8 mouse cellular contexts compared by ENCODE assay signal in the genomic region with DNA sequence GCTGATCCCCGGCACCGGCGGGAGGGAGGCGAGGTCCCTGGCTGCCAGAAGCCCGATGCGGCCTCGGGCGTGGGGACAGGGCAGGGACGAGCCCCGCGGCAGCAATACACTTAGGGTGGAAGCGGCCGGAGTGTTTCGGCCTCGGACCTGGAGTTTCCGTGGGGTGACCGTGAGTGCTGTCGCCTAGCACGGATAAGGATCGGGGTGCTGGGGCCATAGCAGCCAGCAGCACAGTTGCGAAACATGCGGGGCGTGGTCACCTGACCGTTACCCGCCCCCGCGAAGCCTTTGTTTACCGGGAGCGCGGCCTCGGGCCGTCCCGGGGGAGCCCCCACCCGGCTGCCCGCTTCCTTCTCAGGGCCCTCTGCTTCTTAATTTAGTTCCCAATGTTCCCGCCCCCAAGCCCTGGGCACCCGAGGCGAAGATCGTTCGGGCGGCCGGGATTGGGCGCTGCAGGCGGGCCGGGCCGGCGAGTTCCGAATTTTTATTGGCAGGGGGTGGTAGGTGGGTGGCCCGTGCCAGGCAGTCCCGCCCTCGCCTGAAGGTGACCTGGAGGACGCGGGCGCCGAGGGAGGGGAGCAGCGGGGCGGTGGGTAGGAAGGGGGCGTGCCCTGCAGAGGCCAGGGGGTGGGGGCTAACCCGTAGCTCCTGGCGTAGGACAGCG. TPM values are rescaled to one million over a fixed set of nuclear protein-coding genes. Genes with fewer than 3 reads are reported as not detected.
DNase-seq lines count a peak whose midpoint lies in the region; ATAC-seq and TF ChIP-seq lines count a peak whose summit lies in the region.

No protein-coding gene starts in this region.

- WGBS in heart, embryonic 12.5 days: under 1% methylated on average over 61 of the region's 61 CpGs
- WGBS in kidney, postnatal 0 days: under 1% methylated on average over 61 of the region's 61 CpGs
- under 1% methylated on average over 61 of the region's 61 CpGs for WGBS in liver, embryonic 11.5 days
- under 1% methylated on average over 61 of the region's 61 CpGs for WGBS in stomach, embryonic 14.5 days

- peak overlapping the region; percentile 87 for H3K4me3 ChIP-seq in heart, embryonic 12.5 days
- peak overlapping the region; percentile 89 for H3K4me3 ChIP-seq in kidney, postnatal 0 days (replicated peaks; ENCODE audit: low read depth, low read length)
- H3K4me3 ChIP-seq in liver, embryonic 11.5 days (ENCODE audit: low read depth, low read length): peak overlapping the region; percentile 92
- peak overlapping the region; percentile 59 for H3K4me3 ChIP-seq in stomach, embryonic 14.5 days (ENCODE audit: low read depth, low read length)

- peak overlapping the region; percentile 99 for H3K27ac ChIP-seq in heart, embryonic 12.5 days (ENCODE audit: poor library complexity, severe bottlenecking)
- H3K27ac ChIP-seq in kidney, postnatal 0 days: peak overlapping the region; percentile 100
- H3K27ac ChIP-seq in liver, embryonic 11.5 days (ENCODE audit: low read depth, low read length): peak overlapping the region; percentile 92
- peak overlapping the region; percentile 90 for H3K27ac ChIP-seq in stomach, embryonic 14.5 days (ENCODE audit: low read length)

- peak overlapping the region; percentile 63 for H3K4me2 ChIP-seq in heart, embryonic 12.5 days
- peak overlapping the region; percentile 56 for H3K4me2 ChIP-seq in kidney, postnatal 0 days (ENCODE audit: low read length)
- H3K4me2 ChIP-seq in liver, embryonic 11.5 days: peak overlapping the region; percentile 87
- peak overlapping the region; percentile 43 for H3K4me2 ChIP-seq in stomach, embryonic 14.5 days (replicated peaks; ENCODE audit: low read depth, low read length)

- H3K27me3 ChIP-seq in heart, embryonic 12.5 days (replicated peaks): no peaks in the 10 kb centered on the region
- no peaks in the 10 kb centered on the region for H3K27me3 ChIP-seq in kidney, postnatal 0 days (ENCODE audit: insufficient read depth, low read length)
- no peaks in the 10 kb centered on the region for H3K27me3 ChIP-seq in liver, embryonic 11.5 days (replicated peaks; ENCODE audit: control insufficient read depth, insufficient read depth, low read length)
- no peaks in the 10 kb centered on the region for H3K27me3 ChIP-seq in stomach, embryonic 14.5 days (ENCODE audit: control insufficient read depth, insufficient read depth, low read length)

- no peak for TF ChIP-seq CTCF in kidney, postnatal 0 days (IDR thresholded peaks at IDR 0.05; ENCODE audit: low read depth)

- H3K4me1 ChIP-seq in heart, embryonic 12.5 days (replicated peaks): no peaks in the 10 kb centered on the region; the same call in 1 of the 2 replicates
- peaks cover 3% of the 10 kb centered on the region; the same call in 1 of the 2 replicates for H3K4me1 ChIP-seq in kidney, postnatal 0 days (replicated peaks; ENCODE audit: insufficient read depth, low read length)
- no peaks in the 10 kb centered on the region for H3K4me1 ChIP-seq in liver, embryonic 11.5 days (replicated peaks; ENCODE audit: control insufficient read depth, insufficient read depth, low read length)
- no peaks in the 10 kb centered on the region for H3K4me1 ChIP-seq in stomach, embryonic 14.5 days (ENCODE audit: control insufficient read depth, insufficient read depth, low read length)

- no peaks in the 10 kb centered on the region for H3K9me3 ChIP-seq in heart, embryonic 12.5 days (replicated peaks)
- H3K9me3 ChIP-seq in kidney, postnatal 0 days (replicated peaks; ENCODE audit: low read length): no peaks in the 10 kb centered on the region; the same call in 1 of the 2 replicates
- no peaks in the 10 kb centered on the region for H3K9me3 ChIP-seq in liver, embryonic 11.5 days (ENCODE audit: control insufficient read depth, low read length)
- H3K9me3 ChIP-seq in stomach, embryonic 14.5 days (ENCODE audit: control insufficient read depth, low read depth, low read length): no peaks in the 10 kb centered on the region

- H3K9ac ChIP-seq in heart, embryonic 12.5 days: peak overlapping the region; percentile 96
- H3K9ac ChIP-seq in kidney, postnatal 0 days (ENCODE audit: low read depth, low read length): peak overlapping the region; percentile 99
- peak overlapping the region; percentile 83 for H3K9ac ChIP-seq in liver, embryonic 11.5 days (ENCODE audit: low read depth, low read length)
- peak overlapping the region; percentile 60 for H3K9ac ChIP-seq in stomach, embryonic 14.5 days (replicated peaks; ENCODE audit: low read depth, low read length)

- DNase-seq in B cell, adult 2 months: peak; percentile 96
- peak; percentile 92 for DNase-seq in brain, adult 2 months (ENCODE audit: low read depth, low spot score)
- peak; percentile 93 for DNase-seq in kidney, postnatal 0 days (ENCODE audit: low spot score)
- peak; percentile 94 for DNase-seq in liver, embryonic 11.5 days (ENCODE audit: low spot score)
- DNase-seq in naive thymus-derived CD4-positive, alpha-beta T cell, adult 2 months (ENCODE audit: low read depth): peak; percentile 92

- H3K36me3 ChIP-seq in heart, embryonic 12.5 days: peaks cover 8% of the 10 kb centered on the region
- H3K36me3 ChIP-seq in kidney, postnatal 0 days (ENCODE audit: insufficient read depth, low read length): no peaks in the 10 kb centered on the region
- H3K36me3 ChIP-seq in liver, embryonic 11.5 days (ENCODE audit: control insufficient read depth, insufficient read depth, low read length): 0 out of 2 replicates have a peak, but pooled peaks cover 2% of the 10 kb centered on the region
- no peaks in the 10 kb centered on the region for H3K36me3 ChIP-seq in stomach, embryonic 14.5 days (ENCODE audit: control insufficient read depth, insufficient read depth, low read length)

- ATAC-seq in erythroblast, adult 5-6 weeks (replicated peaks; ENCODE audit: low FRiP score, poor library complexity, severe bottlenecking): peak; percentile 89
- ATAC-seq in heart, embryonic 12.5 days (ENCODE audit: insufficient number of reproducible peaks, low FRiP score): peak; percentile 95
- ATAC-seq in kidney, postnatal 0 days (replicated peaks; ENCODE audit: low FRiP score, low read depth): peak; percentile 95
- ATAC-seq in liver, embryonic 11.5 days (replicated peaks; ENCODE audit: low FRiP score): peak; percentile 93
- ATAC-seq in stomach, embryonic 14.5 days (ENCODE audit: insufficient number of reproducible peaks, insufficient read depth, low FRiP score, low read depth): peak; percentile 93

RNA-seq across cellular contexts. Expression of a gene that starts 0.5 kb away (rescaled TPM):
- total RNA-seq in erythroblast, adult 5-6 weeks (2015; ENCODE audit: low replicate concordance): 52.1 and 62.5 TPM in 2 replicates
- 39.6 and 44.5 TPM in 2 replicates for total RNA-seq in erythroblast, adult 5-6 weeks (2017; ENCODE audit: low replicate concordance)
- 48.9 and 49.7 TPM in 2 replicates for polyA plus RNA-seq in heart, embryonic 12.5 days (2016; fragmentation: Nextera tagmentation; extraction: Ambion mirVana)
- polyA plus RNA-seq in kidney, postnatal 0 days (2015; fragmentation: Nextera tagmentation; extraction: Ambion mirVana): 38.7 and 39.7 TPM in 2 replicates
- polyA plus RNA-seq in liver, embryonic 11.5 days (2014; fragmentation: Nextera tagmentation; extraction: Ambion mirVana): 9.8 and 10.9 TPM in 2 replicates
- polyA plus RNA-seq in stomach, embryonic 14.5 days (2014; fragmentation: Nextera tagmentation; extraction: Ambion mirVana): 28.9 and 32.6 TPM in 2 replicates

RNA-seq across cellular contexts. Expression of a gene that starts 43.0 kb away (rescaled TPM):
- total RNA-seq in erythroblast, adult 5-6 weeks (2015; ENCODE audit: low replicate concordance): 4.4 and 16.5 TPM in 2 replicates
- 5.9 and 12.8 TPM in 2 replicates for total RNA-seq in erythroblast, adult 5-6 weeks (2017; ENCODE audit: low replicate concordance)
- 33.3 and 33.5 TPM in 2 replicates for polyA plus RNA-seq in heart, embryonic 12.5 days (2016; fragmentation: Nextera tagmentation; extraction: Ambion mirVana)
- 12.5 and 12.7 TPM in 2 replicates for polyA plus RNA-seq in kidney, postnatal 0 days (2015; fragmentation: Nextera tagmentation; extraction: Ambion mirVana)
- polyA plus RNA-seq in liver, embryonic 11.5 days (2014; fragmentation: Nextera tagmentation; extraction: Ambion mirVana): 26.3 and 26.8 TPM in 2 replicates
- 44.1 and 45.3 TPM in 2 replicates for polyA plus RNA-seq in stomach, embryonic 14.5 days (2014; fragmentation: Nextera tagmentation; extraction: Ambion mirVana)

Comparison
In these comparisons a context has a peak if more than half of its experiments do, and no peak if none do; other contexts are left out.
1. Peak in every context shown above with its lines: DNase-seq, ATAC-seq, H3K4me3 ChIP-seq and H3K27ac ChIP-seq.